Mouse (Mus musculus) kidney, postnatal 14 days (tissue): ENCODE results near the gene Mcm6.
A peak's percentile ranks its signal among the peaks of the same experiment; 100 is the strongest.
"Not testable (repeated sequence)": the region's sequence is repeated elsewhere in the genome, so short reads cannot be mapped to it uniquely, and the experiment has no call there.

ENCODE experiments used
- DNase-seq: peaks from one replicate; pipeline ENCODE4 v3.0.0; 2022; ENCODE audit warnings: mixed read lengths

Mcm6 gene

DNA sequence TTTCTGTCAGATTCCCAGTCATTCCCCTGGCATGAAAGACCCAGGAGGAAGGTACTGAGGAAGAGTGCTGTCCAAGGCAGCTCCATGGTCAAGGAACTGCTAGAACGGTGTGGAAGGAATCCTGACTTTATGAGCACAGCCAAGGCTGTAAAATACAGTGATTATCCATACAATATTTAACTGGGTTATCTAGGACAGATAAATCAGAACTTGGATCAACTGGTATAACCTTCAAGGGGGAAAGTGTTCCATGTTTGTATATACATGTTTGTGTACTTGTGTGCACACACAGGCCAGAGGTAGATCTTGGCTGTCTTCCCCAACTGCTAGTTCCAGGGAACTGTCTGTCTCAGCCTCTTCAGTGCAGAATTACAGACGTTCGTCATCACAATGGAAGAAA is 31.2 kb downstream of the Mcm6 start, which contains the start of gene Lct:
TSS of gene Lct (minus strand) at position 101 of the 400 bp plus-strand sequence.
- no peak for DNase-seq

DNA sequence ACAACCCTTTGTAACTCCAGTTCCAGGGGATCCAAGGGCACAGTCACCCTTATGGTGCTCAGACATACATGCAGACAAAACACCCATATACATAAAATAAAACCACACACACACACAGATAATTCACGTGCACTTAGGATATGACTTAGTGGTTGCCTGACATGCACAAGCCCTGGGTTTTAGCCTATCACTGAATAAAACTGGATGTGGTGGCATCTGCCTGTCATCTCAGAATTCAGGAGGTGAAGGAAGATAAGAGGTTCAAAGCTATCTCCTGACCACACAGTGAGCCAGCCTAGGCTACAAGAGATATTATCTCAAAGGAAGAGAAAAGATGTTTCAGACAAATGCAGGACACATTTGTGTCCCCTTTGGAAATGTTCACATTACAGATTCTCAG is 32.3 kb downstream of the Mcm6 start:
- DNase-seq: no peak

- DNase-seq: no peak
Measured at GRCm38 (mm10) chr1:128324776-128325175, 34.7 kb downstream of the Mcm6 start.

DNA sequence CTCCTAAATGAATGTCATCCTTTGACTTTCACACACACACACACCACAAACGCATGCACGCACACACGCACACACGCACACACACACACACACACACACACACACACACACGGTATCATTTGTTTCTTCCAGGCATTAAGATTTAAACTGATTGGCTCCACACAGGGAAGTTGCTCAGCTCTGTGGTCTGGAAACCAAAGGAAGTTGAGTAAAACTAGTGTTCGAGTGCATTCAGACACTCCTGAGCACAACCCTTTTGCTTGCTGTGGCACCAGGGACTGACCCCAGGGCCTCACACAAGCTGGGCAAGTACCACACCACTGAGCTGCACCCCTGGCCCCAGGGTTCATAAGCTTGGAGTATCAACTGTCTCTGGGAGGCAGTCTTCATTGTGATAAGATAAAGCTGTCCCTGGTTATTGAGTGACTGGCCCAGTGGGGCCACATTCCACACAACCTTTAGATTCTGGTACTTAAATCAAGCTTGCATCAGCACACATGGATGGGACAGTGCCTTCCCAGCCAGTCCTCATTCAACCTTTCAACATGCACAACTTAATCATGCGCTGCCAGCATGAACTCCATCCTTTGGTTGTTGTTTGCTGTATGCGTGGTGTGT is 36.3 kb downstream of the Mcm6 start:
- DNase-seq: no peak

DNA sequence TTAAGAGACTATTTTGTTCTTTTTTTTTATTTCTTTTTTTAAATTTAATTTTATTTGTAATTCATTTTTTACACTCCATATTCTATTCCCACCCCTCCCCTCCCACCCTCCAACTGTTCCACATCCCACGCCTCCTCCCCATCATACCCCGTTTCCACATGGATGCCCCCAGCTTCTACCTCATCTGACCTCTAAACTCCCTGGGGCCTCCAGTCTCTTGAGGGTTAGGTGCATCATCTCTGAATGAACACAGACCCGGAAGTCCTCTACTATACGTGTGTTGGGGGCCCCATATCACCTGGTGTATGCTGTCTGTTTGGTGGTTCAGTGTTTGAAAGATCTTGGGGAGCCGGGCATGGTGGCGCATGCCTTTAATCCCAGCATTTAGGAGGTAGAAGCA is 40.2 kb downstream of the Mcm6 start:
- DNase-seq: not testable (repeated sequence)

DNA sequence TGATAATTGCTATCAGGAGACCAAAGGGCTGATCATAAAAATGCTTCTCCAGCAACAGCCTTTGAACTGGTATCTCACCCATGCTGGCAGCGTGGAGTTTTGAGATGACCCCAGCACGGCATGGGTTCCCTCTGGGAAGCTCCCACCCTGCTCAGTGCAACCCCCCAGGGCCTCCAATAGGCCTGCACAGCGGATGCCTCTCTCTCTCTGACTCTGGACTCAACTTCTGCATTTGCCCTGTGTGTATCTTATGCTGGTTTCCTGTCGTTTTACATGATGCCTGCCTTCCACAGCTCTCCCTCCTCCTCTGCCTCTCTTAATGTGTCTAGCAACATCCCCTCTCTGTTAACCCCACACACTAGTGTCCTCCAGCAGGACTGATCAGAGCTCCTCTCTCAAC is 44.8 kb downstream of the Mcm6 start:
- DNase-seq: no peak

- no peak for DNase-seq
Measured at GRCm38 (mm10) chr1:128309043-128309442, 50.4 kb downstream of the Mcm6 start.

GRCm38 (mm10) chr1:128303900-128304299 is 55.6 kb downstream of the Mcm6 start:
- peak; percentile 83 for DNase-seq

- no peak for DNase-seq
Measured at GRCm38 (mm10) chr1:128295717-128296528, 63.5 kb downstream of the Mcm6 start.

DNA sequence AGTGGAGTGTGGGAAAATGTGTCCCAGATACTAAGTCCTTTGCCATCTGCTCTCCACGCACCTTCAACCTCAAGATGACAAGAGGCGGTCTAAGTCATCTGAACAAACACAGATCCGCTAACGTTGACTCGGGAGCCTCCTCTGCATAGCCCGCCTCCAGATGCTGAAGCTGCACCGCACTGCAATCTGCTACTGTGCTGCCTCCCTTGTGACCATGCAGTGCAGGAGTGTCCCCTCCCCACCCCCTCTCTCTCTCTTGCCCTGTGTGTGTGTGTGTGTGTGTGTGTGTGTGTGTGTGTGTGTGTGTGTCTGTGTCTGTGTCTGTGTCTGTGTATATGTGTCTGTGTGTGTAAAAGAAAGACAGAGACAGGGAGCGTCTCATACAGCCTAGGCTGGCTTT is 64.2 kb downstream of the Mcm6 start:
- DNase-seq: no peak

GRCm38 (mm10) chr1:128293524-128293923 is 65.9 kb downstream of the Mcm6 start:
- DNase-seq: no peak

- no peak for DNase-seq
Measured at GRCm38 (mm10) chr1:128290295-128290694, 69.2 kb downstream of the Mcm6 start.

DNA sequence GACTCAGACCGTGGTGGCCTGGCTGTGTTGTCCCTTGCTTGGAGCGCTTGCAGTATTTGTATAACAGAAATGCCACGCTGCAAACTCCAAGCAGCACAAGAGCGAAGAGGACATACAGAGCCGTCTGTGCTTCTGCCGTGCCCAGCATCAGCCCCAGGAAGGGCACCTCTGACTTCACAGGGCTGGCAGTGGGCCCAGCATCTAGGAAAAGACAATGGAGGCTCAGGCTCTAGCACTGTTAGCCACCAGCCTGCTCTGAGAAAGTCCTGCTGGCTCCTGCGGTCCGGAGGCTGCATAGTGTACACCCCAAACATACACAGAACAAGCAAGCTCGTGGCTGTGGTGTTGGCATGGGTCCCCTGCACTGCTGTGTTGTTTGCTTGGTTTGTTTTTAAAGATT is 74.3 kb downstream of the Mcm6 start:
- DNase-seq: no peak

GRCm38 (mm10) chr1:128284157-128284690 is 75.2 kb downstream of the Mcm6 start:
- DNase-seq: no peak

DNA sequence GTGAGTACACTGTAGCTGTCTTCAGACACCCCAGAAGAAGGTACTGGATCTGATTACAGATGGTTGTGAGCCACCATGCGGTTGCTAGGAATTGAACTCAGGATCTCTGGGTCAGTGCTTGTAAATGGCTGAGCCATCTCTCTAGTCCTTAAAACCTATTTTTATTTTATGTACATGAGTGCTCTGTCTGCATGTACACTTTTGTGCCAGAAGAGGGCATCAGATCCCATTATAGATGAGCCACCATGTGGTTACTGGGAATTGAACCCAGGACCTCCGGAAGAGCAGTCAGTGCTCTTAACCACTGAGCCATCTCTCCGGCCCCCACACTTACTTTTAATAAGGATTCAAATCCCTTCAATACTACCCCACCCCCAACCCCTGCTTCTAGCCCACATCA is 76.5 kb downstream of the Mcm6 start:
- no peak for DNase-seq

GRCm38 (mm10) chr1:128281753-128282152 is 77.7 kb downstream of the Mcm6 start:
- no peak for DNase-seq
